Mouse (Mus musculus) heart, postnatal 36 days (tissue): ENCODE measurements at regions not wholly inside any gene's neighbourhood (a gene's known extent, or its start where the extent isn't known, plus 50 kb on each side); places are given as distances from the start of the nearest gene placed in this dataset.

Experiments used
- DNase-seq, 2 experiments: peaks; one replicate each; pipeline ENCODE4 v3.0.0; 2021 to 2022
- intact Hi-C: fragments of 180-260 bp; cut with DNase I; formaldehyde crosslinking; loops from one replicate; pipeline ENCODE4 v1.15.1; 2025

- intact Hi-C loops, result loop anchor here (2.0 kb wide), 1 partner anchor 17 kb away; no protein-coding TSS in a partner anchor
- DNase-seq, result no peak
Measured at GRCm38 (mm10) chr1:45985892-45986291, 59.6 kb upstream of the Slc40a1 start.

- intact Hi-C loops, result no loop called here
- no peak for DNase-seq
Measured at GRCm38 (mm10) chr1:45986676-45987075, 60.4 kb upstream of the Slc40a1 start.

GRCm38 (mm10) chr1:46002255-46002654 is 63.9 kb upstream of the Dnah7b start:
- DNase-seq, result no peak
- intact Hi-C loops, result no loop called here

DNA sequence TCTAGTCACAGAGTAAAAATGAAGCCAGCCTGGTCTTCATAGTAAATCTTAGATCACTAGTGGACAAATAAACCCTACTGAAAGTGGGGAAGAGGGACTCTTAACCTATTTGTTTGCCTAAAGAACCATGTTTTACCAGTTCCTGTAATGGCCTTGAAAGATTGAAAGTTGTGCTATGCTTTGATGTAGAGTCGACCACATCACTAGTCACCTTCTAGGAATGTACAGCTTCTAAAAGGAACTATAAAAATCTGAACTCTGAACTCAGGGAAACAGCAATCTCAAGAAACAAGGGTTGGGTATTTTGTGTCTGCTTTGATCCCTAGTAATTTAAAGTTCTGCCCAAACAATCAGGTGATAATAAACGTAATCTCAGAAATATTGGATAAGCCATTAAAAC is 62.6 kb upstream of the Dnah7b start:
- no peak for DNase-seq
- intact Hi-C loops, result no loop called here

DNA sequence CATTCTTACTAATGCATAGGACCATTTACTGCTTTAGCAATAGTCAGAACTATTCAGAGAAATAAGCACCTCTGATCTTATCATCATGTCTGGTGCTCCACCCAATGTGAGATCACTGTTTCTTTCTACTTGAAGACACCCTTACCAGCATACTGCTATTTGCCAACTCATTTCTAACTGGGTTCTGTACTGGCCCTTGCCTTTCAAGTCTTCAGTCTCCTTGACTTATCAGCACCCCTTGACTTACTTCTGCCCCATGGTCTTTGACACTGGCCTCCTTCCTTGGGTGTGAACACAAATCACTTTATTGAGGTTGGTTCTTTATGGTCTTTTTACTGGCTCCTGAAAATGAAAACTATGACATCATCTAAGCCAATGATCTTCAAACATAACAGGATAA is 59.3 kb upstream of the Dnah7b start:
- no peak for DNase-seq
- intact Hi-C loops, result no loop called here
